Mouse (Mus musculus): ENCODE data around the gene Plch2.

- no peak for TF ChIP-seq POLR2A (IDR thresholded peaks at IDR 0.05; ENCODE audit: borderline replicate concordance, extremely low read depth, insufficient read depth, insufficient read length, poor library complexity, severe bottlenecking)
- no peak for TF ChIP-seq CTCF (IDR thresholded peaks at IDR 0.05; ENCODE audit: borderline replicate concordance, extremely low read depth, insufficient read depth, insufficient read length)
Observed at GRCm38 (mm10) chr4:155046636-155047035, 9.9 kb downstream of the Plch2 start.

Measured in brain, embryonic 14.5 days (tissue).